ENCODE assay signal across 8 mouse cellular contexts in the genomic region with DNA sequence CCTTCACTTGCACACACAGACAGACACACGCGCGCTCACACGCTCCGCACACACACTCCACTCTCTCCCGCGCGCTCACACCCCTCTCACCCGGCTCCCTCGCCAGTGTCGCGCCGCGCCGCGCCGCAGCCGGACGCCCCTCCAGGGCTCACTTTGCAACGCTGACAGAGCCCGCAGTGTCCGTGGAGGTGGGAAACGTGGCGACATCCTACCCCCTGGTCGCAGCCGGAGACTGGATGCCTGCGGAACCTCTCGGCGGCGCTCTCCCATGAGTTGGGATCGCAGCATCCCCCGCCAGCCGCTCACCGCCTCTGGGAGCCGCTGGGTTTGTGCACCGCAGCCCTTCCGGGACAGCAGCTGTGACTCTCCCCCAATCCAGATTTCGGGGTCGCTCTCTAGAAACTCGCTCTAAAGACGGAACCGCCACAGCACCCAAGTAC. TPM values are rescaled to one million over a fixed set of nuclear protein-coding genes. Genes with fewer than 3 reads are reported as not detected.
DNase-seq lines count a peak whose midpoint lies in the region; ATAC-seq and TF ChIP-seq lines count a peak whose summit lies in the region.

No protein-coding gene starts in this region.

- under 1% methylated on average over 42 of the region's 42 CpGs for whole genome bisulfite sequencing in lung, adult 2 months
- under 1% methylated on average over 42 of the region's 42 CpGs for WGBS in kidney, embryonic 15.5 days
- under 1% methylated on average over 41 of the region's 42 CpGs for WGBS in midbrain, embryonic 16.5 days

- H3K27ac ChIP-seq in kidney, embryonic 15.5 days: no peak overlapping the region
- peak overlapping the region; percentile 86 for H3K27ac ChIP-seq in midbrain, embryonic 16.5 days (ENCODE audit: low read length)

- H3K4me1 ChIP-seq in lung, adult 2 months (ENCODE audit: control insufficient read depth, insufficient read depth, low read length): peaks cover 7% of the 10 kb centered on the region; the same call in 1 of the 2 replicates
- peaks cover 53% of the 10 kb centered on the region for H3K4me1 ChIP-seq in kidney, embryonic 15.5 days
- peaks cover 40% of the 10 kb centered on the region for H3K4me1 ChIP-seq in midbrain, embryonic 16.5 days (ENCODE audit: control insufficient read depth, insufficient read depth, low read length)

- DNase-seq in lung, adult 2 months: no peak
- DNase-seq in lung, postnatal 14 days: no peak
- DNase-seq in adrenal gland, postnatal 36 days: peak; percentile 54 to 69
- DNase-seq in gastrocnemius, postnatal 10 days: peak; percentile 48
- DNase-seq in B cell, adult 2 months: no peak
- no peak for DNase-seq in urinary bladder, adult 2 months (ENCODE audit: low spot score)

- TF ChIP-seq CTCF in lung, adult 2 months (IDR thresholded peaks at IDR 0.05; ENCODE audit: insufficient read depth, low read length): no peak

- peaks cover 56% of the 10 kb centered on the region for H3K27me3 ChIP-seq in kidney, embryonic 15.5 days
- H3K27me3 ChIP-seq in midbrain, embryonic 16.5 days (ENCODE audit: control insufficient read depth, insufficient read depth, low read depth, low read length): peaks cover 15% of the 10 kb centered on the region

- H3K9me3 ChIP-seq in kidney, embryonic 15.5 days (replicated peaks): no peaks in the 10 kb centered on the region
- H3K9me3 ChIP-seq in midbrain, embryonic 16.5 days (replicated peaks; ENCODE audit: control insufficient read depth, low read length, poor library complexity, severe bottlenecking): no peaks in the 10 kb centered on the region

- no peaks in the 10 kb centered on the region for H3K36me3 ChIP-seq in kidney, embryonic 15.5 days
- H3K36me3 ChIP-seq in midbrain, embryonic 16.5 days (ENCODE audit: control insufficient read depth, insufficient read depth, low read length): no peaks in the 10 kb centered on the region

- H3K4me3 ChIP-seq in lung, adult 2 months (replicated peaks; ENCODE audit: extremely low read depth, low read depth, low read length): peak overlapping the region; percentile 71
- H3K4me3 ChIP-seq in kidney, embryonic 15.5 days (replicated peaks): peak overlapping the region; percentile 68
- peak overlapping the region; percentile 72 for H3K4me3 ChIP-seq in midbrain, embryonic 16.5 days (ENCODE audit: low read depth, low read length)

- ATAC-seq in kidney, embryonic 15.5 days (replicated peaks; ENCODE audit: low FRiP score): no peak; the same call in 1 of the 2 replicates
- ATAC-seq in midbrain, embryonic 16.5 days: no peak; the same call in 1 of the 2 replicates

- TF ChIP-seq POLR2A in lung, adult 2 months (IDR thresholded peaks at IDR 0.05; ENCODE audit: borderline replicate concordance, extremely low read depth, low read depth, low read length): no peak

- H3K4me2 ChIP-seq in kidney, embryonic 15.5 days: peak overlapping the region; percentile 100
- H3K4me2 ChIP-seq in midbrain, embryonic 16.5 days (ENCODE audit: low read length): peak overlapping the region; percentile 98

- peak overlapping the region; percentile 54 for H3K9ac ChIP-seq in kidney, embryonic 15.5 days
- peak overlapping the region; percentile 76 for H3K9ac ChIP-seq in midbrain, embryonic 16.5 days (ENCODE audit: low read depth, low read length)

RNA-seq across cellular contexts. Expression of a gene that starts 0.3 kb away (rescaled TPM):
- 2.4 and 10.3 TPM in 2 replicates for polyA plus RNA-seq in lung, adult 2 months (2012; rRNA removed)
- total RNA-seq in adrenal gland, postnatal 36 days (2021): 10 to 100 TPM; 66.7 to 87.7 TPM
- total RNA-seq in gastrocnemius, postnatal 10 days (2021): 1 to 10 TPM; 2.2 TPM
- polyA plus RNA-seq in kidney, embryonic 15.5 days (2015; fragmentation: Nextera tagmentation; extraction: Ambion mirVana): 0.12 and 0.13 TPM in 2 replicates
- polyA plus RNA-seq in midbrain, embryonic 16.5 days (2015; fragmentation: Nextera tagmentation; extraction: Ambion mirVana): 1.4 and 1.6 TPM in 2 replicates
- polyA plus RNA-seq in urinary bladder, adult 2 months (2012; rRNA removed): 1.9 and 2.6 TPM in 2 replicates

Comparison
In these comparisons a context has a peak if more than half of its experiments do, and no peak if none do; other contexts are left out.
1. DNase-seq: peak in adrenal gland, postnatal 36 days (2 of 2) and gastrocnemius, postnatal 10 days (single experiment); none in lung, adult 2 months (single experiment), lung, postnatal 14 days (single experiment), B cell, adult 2 months (0 of 2) and urinary bladder, adult 2 months (single experiment).
2. Peak in every context shown above with its lines, with median percentiles within 50 percentile points of each other: H3K4me3 ChIP-seq.